Mouse (Mus musculus) spleen, adult 18-20 months (tissue): ENCODE data around the gene Trmt10c.
"Not testable (repeated sequence)": the region's sequence is repeated elsewhere in the genome, so short reads cannot be mapped to it uniquely, and the experiment has no call there.

Source experiments
- DNase-seq, 2 experiments: peaks; one replicate each; pipeline ENCODE4 v3.0.0; 2022; ENCODE audit warnings: mixed read lengths in 2 of 2

Gene Trmt10c

GRCm38 (mm10) chr16:56037138-56038010 lies at the start of gene Trmt10c:
Gene Trmt10c, minus strand, starts transcription at chr16:56037819.
- peak; percentile 85 to 95 for DNase-seq

GRCm38 (mm10) chr16:56086336-56086735 lies 48.7 kb upstream of the Trmt10c start:
- no peak for DNase-seq

GRCm38 (mm10) chr16:56081691-56082090 lies 44.1 kb upstream of the Trmt10c start:
- DNase-seq = no peak

GRCm38 (mm10) chr16:56079419-56079818 lies 41.8 kb upstream of the Trmt10c start:
- DNase-seq = no peak

- no peak for DNase-seq
These were observed 38.7 kb upstream of the Trmt10c start for GRCm38 (mm10) chr16:56076121-56076869.

GRCm38 (mm10) chr16:56075222-56076111 lies 37.8 kb upstream of the Trmt10c start:
- DNase-seq = peak; percentile 73 to 77

- DNase-seq = no peak
These were observed 36.9 kb upstream of the Trmt10c start for GRCm38 (mm10) chr16:56074565-56074964.

- no peak for DNase-seq
These were observed 36.5 kb upstream of the Trmt10c start for GRCm38 (mm10) chr16:56074122-56074521.

GRCm38 (mm10) chr16:56073150-56073549 lies 35.5 kb upstream of the Trmt10c start:
- DNase-seq = not testable (repeated sequence)

- no peak for DNase-seq
These were observed 34.9 kb upstream of the Trmt10c start for GRCm38 (mm10) chr16:56072533-56072932.

- no peak for DNase-seq
These were observed 34.0 kb upstream of the Trmt10c start for GRCm38 (mm10) chr16:56071317-56072232.

GRCm38 (mm10) chr16:56068523-56069070 lies 31.0 kb upstream of the Trmt10c start:
- DNase-seq = no peak

GRCm38 (mm10) chr16:56066113-56066512 lies 28.5 kb upstream of the Trmt10c start:
- no peak for DNase-seq

GRCm38 (mm10) chr16:56064334-56064990 lies 26.8 kb upstream of the Trmt10c start:
- peak; percentile 35 to 47 for DNase-seq

- DNase-seq = no peak
These were observed 25.4 kb upstream of the Trmt10c start for GRCm38 (mm10) chr16:56062981-56063380.

- DNase-seq = peak in 1 of 2 experiments; percentile 38
These were observed 24.5 kb upstream of the Trmt10c start for GRCm38 (mm10) chr16:56061995-56062594.

GRCm38 (mm10) chr16:56058151-56058550 lies 20.5 kb upstream of the Trmt10c start:
- DNase-seq = no peak

- no peak for DNase-seq
These were observed 19.4 kb upstream of the Trmt10c start for GRCm38 (mm10) chr16:56056944-56057590.

- DNase-seq = no peak
These were observed 18.3 kb upstream of the Trmt10c start for GRCm38 (mm10) chr16:56055911-56056310.

GRCm38 (mm10) chr16:56048038-56048437 lies 10.4 kb upstream of the Trmt10c start, which contains the start of gene Senp7:
Gene Senp7, plus strand, starts transcription at chr16:56048338.
- DNase-seq = not testable (repeated sequence)
